Comparison of ENCODE assay signal across 8 mouse cellular contexts in the genomic region with DNA sequence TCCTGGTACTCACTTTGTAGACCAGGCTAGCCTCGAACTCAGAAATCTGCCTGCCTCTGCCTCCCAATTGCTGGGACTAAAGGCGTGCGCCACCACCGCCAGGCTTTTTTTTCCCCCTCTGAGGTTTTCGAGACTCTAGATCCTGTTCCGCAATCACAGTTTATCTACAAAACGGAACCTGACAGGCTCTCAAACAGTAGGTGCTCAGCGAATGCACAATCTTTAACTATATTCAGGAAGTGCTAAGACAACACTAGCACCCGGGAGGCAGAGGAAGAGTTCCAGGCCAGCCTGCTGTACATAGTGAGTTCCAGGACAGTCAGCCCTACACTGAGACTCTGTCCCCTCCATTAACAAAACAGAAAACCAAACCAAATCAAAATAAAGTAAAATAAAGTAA. TPM values are rescaled to one million over a fixed set of nuclear protein-coding genes. Genes with fewer than 3 reads are reported as not detected.
DNase-seq lines count a peak whose midpoint lies in the region; ATAC-seq and TF ChIP-seq lines count a peak whose summit lies in the region.

No protein-coding gene starts in this region.

- no peaks in the 10 kb centered on the region for H3K9me3 ChIP-seq in heart, embryonic 11.5 days (replicated peaks; ENCODE audit: control insufficient read depth, low read length)

- H3K9ac ChIP-seq in heart, embryonic 11.5 days (ENCODE audit: low read depth, low read length): peak overlapping the region; percentile 73; the same call in 1 of the 2 replicates

- peaks cover 2% of the 10 kb centered on the region; the same call in 1 of the 2 replicates for H3K27me3 ChIP-seq in heart, embryonic 11.5 days (ENCODE audit: control insufficient read depth, insufficient read depth, low read length)
- no peaks in the 10 kb centered on the region for H3K27me3 ChIP-seq in thymus, adult 2 months (ENCODE audit: control insufficient read depth, insufficient read depth, low read length)

- H3K4me1 ChIP-seq in heart, embryonic 11.5 days (ENCODE audit: control insufficient read depth, insufficient read depth, low read length): peaks cover 29% of the 10 kb centered on the region
- peaks cover 30% of the 10 kb centered on the region for H3K4me1 ChIP-seq in thymus, adult 2 months (replicated peaks; ENCODE audit: control insufficient read depth, insufficient read depth, low read length)

- H3K36me3 ChIP-seq in heart, embryonic 11.5 days (ENCODE audit: control insufficient read depth, insufficient read depth, low read length): peaks cover 8% of the 10 kb centered on the region; the same call in 1 of the 2 replicates
- H3K36me3 ChIP-seq in thymus, adult 2 months (ENCODE audit: control insufficient read depth, insufficient read depth, low read length): no peaks in the 10 kb centered on the region

- no peak for ATAC-seq in heart, embryonic 11.5 days (replicated peaks; ENCODE audit: insufficient number of reproducible peaks, low FRiP score, low TSS enrichment)

- TF ChIP-seq CTCF in thymus, adult 2 months (IDR thresholded peaks at IDR 0.05; ENCODE audit: borderline replicate concordance, control insufficient read depth, extremely low read depth, insufficient read depth, low read length, poor library complexity): no peak

- H3K4me2 ChIP-seq in heart, embryonic 11.5 days: peak overlapping the region; percentile 97

- TF ChIP-seq POLR2A in thymus, adult 2 months (IDR thresholded peaks at IDR 0.05; ENCODE audit: control insufficient read depth, extremely low read depth, insufficient read depth, low read length, poor library complexity): no peak

- WGBS in heart, embryonic 11.5 days (ENCODE audit: insufficient replicate concordance): 66% methylated on average over 9 of the region's 9 CpGs
- 51% methylated on average over 9 of the region's 9 CpGs for WGBS in thymus, adult 2 months

- DNase-seq in heart, adult 9 months (ENCODE audit: low spot score in 2 of 2): no peak
- DNase-seq in thymus, adult 2 months: no peak
- no peak for DNase-seq in thymus, postnatal 36 days
- DNase-seq in liver: peak; percentile 2
- no peak for DNase-seq in retina, embryonic 14.5 days (ENCODE audit: low spot score)
- no peak for DNase-seq in thymus, postnatal 10 days (ENCODE audit: low spot score in 2 of 2)
- no peak for DNase-seq in kidney, postnatal 36 days

- no peak overlapping the region for H3K27ac ChIP-seq in heart, embryonic 11.5 days (ENCODE audit: low read depth, low read length)
- H3K27ac ChIP-seq in thymus, adult 2 months (ENCODE audit: control insufficient read depth, insufficient read depth, low read length): peak overlapping the region; percentile 63

- peak overlapping the region; percentile 47 for H3K4me3 ChIP-seq in heart, embryonic 11.5 days (ENCODE audit: low read depth, low read length)
- no peak overlapping the region for H3K4me3 ChIP-seq in thymus, adult 2 months (ENCODE audit: control insufficient read depth, insufficient read depth, low read length)

RNA-seq across cellular contexts. Expression of a gene that starts 4.6 kb away (rescaled TPM):
- 42.5 and 42.6 TPM in 2 replicates for polyA plus RNA-seq in heart, embryonic 11.5 days (2014; fragmentation: Nextera tagmentation; extraction: Ambion mirVana)
- 72.9 and 103 TPM in 2 replicates for polyA plus RNA-seq in thymus, adult 2 months (2012; rRNA removed)

RNA-seq across cellular contexts. Expression of a gene that starts 10.8 kb away (rescaled TPM):
- 16.2 and 21.3 TPM in 2 replicates for polyA plus RNA-seq in heart, embryonic 11.5 days (2014; fragmentation: Nextera tagmentation; extraction: Ambion mirVana)
- polyA plus RNA-seq in thymus, adult 2 months (2012; rRNA removed): 17.8 and 20.8 TPM in 2 replicates

RNA-seq across cellular contexts. Expression of a gene that starts 11.2 kb away (rescaled TPM):
- 21.5 and 23.1 TPM in 2 replicates for polyA plus RNA-seq in heart, embryonic 11.5 days (2014; fragmentation: Nextera tagmentation; extraction: Ambion mirVana)
- polyA plus RNA-seq in thymus, adult 2 months (2012; rRNA removed): 124 and 136 TPM in 2 replicates

RNA-seq across cellular contexts. Expression of a gene that starts 39.5 kb away (rescaled TPM):
- polyA plus RNA-seq in heart, embryonic 11.5 days (2014; fragmentation: Nextera tagmentation; extraction: Ambion mirVana): 7.8 and 8.5 TPM in 2 replicates
- polyA plus RNA-seq in thymus, adult 2 months (2012; rRNA removed): 615 and 696 TPM in 2 replicates

RNA-seq across cellular contexts. Expression of a gene that starts 41.8 kb away (rescaled TPM):
- not detected in 2 replicates for polyA plus RNA-seq in heart, embryonic 11.5 days (2014; fragmentation: Nextera tagmentation; extraction: Ambion mirVana)
- 4.9 and 6.2 TPM in 2 replicates for polyA plus RNA-seq in thymus, adult 2 months (2012; rRNA removed)
